Mouse (Mus musculus) bone marrow, adult 2 months (tissue): ENCODE measurements around the gene Itpr1.

Source experiments
- CTCF ChIP-seq: fragments of 200-500 bp; IDR thresholded peaks from 2 replicates; pipeline ENCODE4 v1.5.1; 2011; ENCODE audit warnings: low read length, control low read depth; ENCODE audit not compliant: control insufficient read depth, insufficient read depth
- POLR2A ChIP-seq: fragments of 200-500 bp; IDR thresholded peaks from 2 replicates; pipeline ENCODE4 v1.6.1; 2011; ENCODE audit warnings: low read depth, mild to moderate bottlenecking, control low read depth, low read length, borderline replicate concordance; ENCODE audit not compliant: control insufficient read depth

DNA sequence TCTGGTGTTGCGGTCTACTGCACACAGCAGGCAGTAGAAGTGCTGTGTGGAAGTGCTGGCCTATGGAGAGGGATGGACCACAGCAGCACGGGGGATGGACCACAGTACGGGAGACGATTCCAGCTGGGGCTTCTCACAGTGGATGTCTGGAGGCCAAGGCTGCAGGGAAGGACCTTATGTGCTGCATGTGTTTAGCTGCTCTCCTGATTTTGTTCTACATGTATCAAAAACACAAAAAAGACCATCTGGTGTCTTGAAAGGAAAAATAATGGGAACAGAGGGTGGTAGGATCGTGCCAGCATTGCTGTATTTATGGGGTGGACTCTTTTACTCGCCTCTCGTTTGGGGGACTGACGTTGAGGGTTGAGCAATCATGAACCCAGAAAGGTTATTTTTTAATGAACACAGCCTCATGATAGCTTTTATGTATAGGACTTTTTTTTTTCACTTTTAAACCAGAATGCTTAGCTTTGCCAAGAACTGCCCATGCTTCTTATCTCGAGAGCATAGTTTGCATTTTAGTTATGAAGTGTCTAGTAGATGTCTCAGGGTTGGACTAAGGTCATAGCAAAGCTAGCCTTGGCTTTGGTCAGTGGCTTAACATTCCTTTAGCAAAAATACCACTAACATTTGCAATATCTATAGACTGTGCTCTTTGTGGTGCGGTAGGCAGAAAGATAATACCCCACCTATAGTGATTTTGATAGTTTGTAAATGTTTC, 61.6 kb downstream of the Itpr1 start:
- TF ChIP-seq CTCF (no peak), POLR2A (no peak)
